Mouse (Mus musculus) cerebellum, adult 9-11 months (tissue): ENCODE data around the gene Syn3.
"Not testable (repeated sequence)": the region's sequence is repeated elsewhere in the genome, so short reads cannot be mapped to it uniquely, and the experiment has no call there.

Source experiments
- DNase-seq: peaks from one replicate; pipeline ENCODE4 v3.0.0; 2022

The Syn3 gene

GRCm38 (mm10) chr10:86498673-86499391, at the start of gene Syn3:
Syn3 (minus strand) TSS chr10:86498896.
- DNase-seq, result peak; percentile 96

GRCm38 (mm10) chr10:86526357-86526874, 27.7 kb upstream of the Syn3 start:
- DNase-seq, result not testable (repeated sequence)

- DNase-seq, result no peak
Measured at GRCm38 (mm10) chr10:86513801-86514200, 15.1 kb upstream of the Syn3 start.

- no peak for DNase-seq
Measured at GRCm38 (mm10) chr10:86510941-86511340, 12.2 kb upstream of the Syn3 start.

GRCm38 (mm10) chr10:86502063-86502462, 3.4 kb upstream of the Syn3 start:
- DNase-seq, result no peak

GRCm38 (mm10) chr10:86498051-86498672, 534 bp downstream of the Syn3 start:
- peak; percentile 71 for DNase-seq

- no peak for DNase-seq
Measured at GRCm38 (mm10) chr10:86495851-86496250, 2.8 kb downstream of the Syn3 start.

GRCm38 (mm10) chr10:86493140-86493539, 5.6 kb downstream of the Syn3 start:
- no peak for DNase-seq

GRCm38 (mm10) chr10:86492089-86492907, 6.4 kb downstream of the Syn3 start:
- no peak for DNase-seq

GRCm38 (mm10) chr10:86491316-86492088, 7.2 kb downstream of the Syn3 start:
- DNase-seq, result no peak

GRCm38 (mm10) chr10:86488544-86488943, 10.2 kb downstream of the Syn3 start:
- DNase-seq, result no peak

GRCm38 (mm10) chr10:86485971-86486370, 12.7 kb downstream of the Syn3 start:
- DNase-seq, result no peak

GRCm38 (mm10) chr10:86483968-86484367, 14.7 kb downstream of the Syn3 start:
- DNase-seq, result no peak

- no peak for DNase-seq
Measured at GRCm38 (mm10) chr10:86482496-86482895, 16.2 kb downstream of the Syn3 start.

- DNase-seq, result no peak
Measured at GRCm38 (mm10) chr10:86480711-86481110, 18.0 kb downstream of the Syn3 start.

GRCm38 (mm10) chr10:86479718-86480121, 19.0 kb downstream of the Syn3 start:
- DNase-seq, result peak; percentile 95

- DNase-seq, result no peak
Measured at GRCm38 (mm10) chr10:86476720-86477119, 22.0 kb downstream of the Syn3 start.

GRCm38 (mm10) chr10:86475270-86475669, 23.4 kb downstream of the Syn3 start:
- no peak for DNase-seq

GRCm38 (mm10) chr10:86474176-86475154, 24.2 kb downstream of the Syn3 start:
- DNase-seq, result no peak

- DNase-seq, result peak; percentile 35
Measured at GRCm38 (mm10) chr10:86473637-86474154, 25.0 kb downstream of the Syn3 start.
